In genomic region chr7:141206182-141206937, GRCm38 (mm10) we compare ENCODE assay signal across 29 mouse cellular contexts. TPM values are rescaled to one million over a fixed set of nuclear protein-coding genes. Genes with fewer than 3 reads are reported as not detected.
A peak's percentile ranks its signal among the peaks of the same experiment; 100 is the strongest.
DNase-seq lines count a peak whose midpoint lies in the region; ATAC-seq and TF ChIP-seq lines count a peak whose summit lies in the region.
"Had no signal": no experiment of that assay in that cellular context is flagged by ENCODE, and none has a peak within 500 bp of the region (broad histone marks: within the 10 kb centered on the region; RNA-seq: fewer than 3 reads in every experiment).

No protein-coding gene starts in this region.

- no peak overlapping the region for H3K4me3 ChIP-seq in hindbrain, embryonic 10.5 days
- no peak overlapping the region for H3K4me3 ChIP-seq in hindbrain, embryonic 12.5 days
- no peak overlapping the region for H3K4me3 ChIP-seq in embryonic facial prominence, embryonic 10.5 days
- no peak overlapping the region for H3K4me3 ChIP-seq in liver, embryonic 11.5 days (ENCODE audit: low read depth, low read length)
- H3K4me3 ChIP-seq in liver, embryonic 16.5 days (ENCODE audit: low read depth, low read length) = no peak overlapping the region
- no peak overlapping the region for H3K4me3 ChIP-seq in lung, postnatal 0 days (ENCODE audit: low read depth, low read length)
- no peak overlapping the region for H3K4me3 ChIP-seq in midbrain, embryonic 13.5 days (replicated peaks)
- H3K4me3 ChIP-seq: embryonic facial prominence, embryonic 13.5 days; forebrain, embryonic 10.5 days; forebrain, embryonic 15.5 days; intestine, embryonic 15.5 days; limb, embryonic 12.5 days; midbrain, embryonic 10.5 days; myocyte; neural tube, embryonic 12.5 days had no signal

- H3K4me2 ChIP-seq in hindbrain, embryonic 12.5 days (replicated peaks) = no peak overlapping the region
- H3K4me2 ChIP-seq in liver, embryonic 11.5 days = no peak overlapping the region
- no peak overlapping the region for H3K4me2 ChIP-seq in liver, embryonic 16.5 days (ENCODE audit: low read depth, low read length)
- no peak overlapping the region for H3K4me2 ChIP-seq in lung, postnatal 0 days (replicated peaks; ENCODE audit: low read depth, low read length)
- H3K4me2 ChIP-seq in midbrain, embryonic 13.5 days (replicated peaks) = no peak overlapping the region
- H3K4me2 ChIP-seq: embryonic facial prominence, embryonic 13.5 days; forebrain, embryonic 15.5 days; intestine, embryonic 15.5 days; limb, embryonic 12.5 days; neural tube, embryonic 12.5 days had no signal

- H3K27ac ChIP-seq in hindbrain, embryonic 10.5 days = 0 out of 2 replicates have a peak overlapping the region, but pooled peaks have one; percentile 8
- no peak overlapping the region for H3K27ac ChIP-seq in hindbrain, embryonic 12.5 days
- H3K27ac ChIP-seq in embryonic facial prominence, embryonic 10.5 days (replicated peaks) = 0 out of 2 replicates have a peak overlapping the region, but pooled peaks have one; percentile 8
- 0 out of 2 replicates have a peak overlapping the region, but pooled peaks have one; percentile 2 for H3K27ac ChIP-seq in liver, embryonic 11.5 days (ENCODE audit: low read depth, low read length)
- H3K27ac ChIP-seq in liver, embryonic 16.5 days (ENCODE audit: low read length) = peak overlapping the region; percentile 40
- no peak overlapping the region for H3K27ac ChIP-seq in lung, postnatal 0 days (ENCODE audit: low read length)
- H3K27ac ChIP-seq in midbrain, embryonic 13.5 days = no peak overlapping the region
- H3K27ac ChIP-seq: embryonic facial prominence, embryonic 13.5 days; forebrain, embryonic 15.5 days; intestine, embryonic 15.5 days; limb, embryonic 12.5 days; macrophage; midbrain, embryonic 10.5 days; neural tube, embryonic 12.5 days had no signal

- 92% methylated on average over 18 of the region's 18 CpGs for WGBS in hindbrain, embryonic 10.5 days
- WGBS in hindbrain, embryonic 12.5 days = 97% methylated on average over 18 of the region's 18 CpGs
- WGBS in embryonic facial prominence, embryonic 10.5 days = 90% methylated on average over 18 of the region's 18 CpGs
- 80% methylated on average over 18 of the region's 18 CpGs for WGBS in liver, embryonic 11.5 days
- WGBS in liver, embryonic 16.5 days (ENCODE audit: insufficient replicate concordance) = 78% methylated on average over 18 of the region's 18 CpGs
- WGBS in lung, postnatal 0 days = 89% methylated on average over 18 of the region's 18 CpGs
- WGBS in midbrain, embryonic 13.5 days = 93% methylated on average over 18 of the region's 18 CpGs

- no peak overlapping the region for H3K9ac ChIP-seq in hindbrain, embryonic 12.5 days
- no peak overlapping the region for H3K9ac ChIP-seq in liver, embryonic 11.5 days (ENCODE audit: low read depth, low read length)
- H3K9ac ChIP-seq in liver, embryonic 16.5 days (ENCODE audit: low read depth, low read length) = 0 out of 2 replicates have a peak overlapping the region, but pooled peaks have one; percentile 33
- no peak overlapping the region for H3K9ac ChIP-seq in lung, postnatal 0 days (replicated peaks; ENCODE audit: low read depth)
- no peak overlapping the region for H3K9ac ChIP-seq in midbrain, embryonic 13.5 days (replicated peaks)
- H3K9ac ChIP-seq: embryonic facial prominence, embryonic 13.5 days; forebrain, embryonic 15.5 days; intestine, embryonic 15.5 days; limb, embryonic 12.5 days; neural tube, embryonic 12.5 days had no signal

- H3K36me3 ChIP-seq in hindbrain, embryonic 10.5 days = peaks cover 8% of the 10 kb centered on the region; the same call in 1 of the 2 replicates
- H3K36me3 ChIP-seq in hindbrain, embryonic 12.5 days = 0 out of 2 replicates have a peak, but pooled peaks cover 2% of the 10 kb centered on the region
- peaks cover 8% of the 10 kb centered on the region; the same call in 1 of the 2 replicates for H3K36me3 ChIP-seq in embryonic facial prominence, embryonic 10.5 days (replicated peaks)
- no peaks in the 10 kb centered on the region for H3K36me3 ChIP-seq in liver, embryonic 11.5 days (ENCODE audit: control insufficient read depth, insufficient read depth, low read length)
- H3K36me3 ChIP-seq in liver, embryonic 16.5 days (ENCODE audit: control insufficient read depth, insufficient read depth) = no peaks in the 10 kb centered on the region
- no peaks in the 10 kb centered on the region for H3K36me3 ChIP-seq in lung, postnatal 0 days (ENCODE audit: insufficient read depth, low read length)
- H3K36me3 ChIP-seq in midbrain, embryonic 13.5 days = 0 out of 2 replicates have a peak, but pooled peaks cover 3% of the 10 kb centered on the region
- H3K36me3 ChIP-seq: embryonic facial prominence, embryonic 13.5 days; forebrain, embryonic 10.5 days; forebrain, embryonic 15.5 days; intestine, embryonic 15.5 days; midbrain, embryonic 10.5 days; neural tube, embryonic 12.5 days had no signal

- no peaks in the 10 kb centered on the region for H3K9me3 ChIP-seq in hindbrain, embryonic 10.5 days
- H3K9me3 ChIP-seq in hindbrain, embryonic 12.5 days (replicated peaks) = no peaks in the 10 kb centered on the region
- no peaks in the 10 kb centered on the region for H3K9me3 ChIP-seq in embryonic facial prominence, embryonic 10.5 days
- no peaks in the 10 kb centered on the region for H3K9me3 ChIP-seq in liver, embryonic 11.5 days (ENCODE audit: control insufficient read depth, low read length)
- no peaks in the 10 kb centered on the region for H3K9me3 ChIP-seq in liver, embryonic 16.5 days (replicated peaks; ENCODE audit: control insufficient read depth, low read length)
- H3K9me3 ChIP-seq in lung, postnatal 0 days (ENCODE audit: low read length) = no peaks in the 10 kb centered on the region
- no peaks in the 10 kb centered on the region for H3K9me3 ChIP-seq in midbrain, embryonic 13.5 days
- H3K9me3 ChIP-seq: embryonic facial prominence, embryonic 13.5 days; forebrain, embryonic 10.5 days; forebrain, embryonic 15.5 days; intestine, embryonic 15.5 days; limb, embryonic 12.5 days; midbrain, embryonic 10.5 days; neural tube, embryonic 12.5 days had no signal

- no peak for DNase-seq in hindbrain, embryonic 10.5 days (ENCODE audit: low spot score)
- no peak for DNase-seq in embryonic facial prominence, embryonic 10.5 days (ENCODE audit: low spot score)
- DNase-seq in liver, embryonic 11.5 days (ENCODE audit: low spot score) = no peak
- DNase-seq in lung, postnatal 0 days (ENCODE audit: low spot score) = no peak
- DNase-seq: adrenal gland, postnatal 25 days; cerebellum, adult 11-12 months; cerebellum, adult 9-11 months; embryo, embryonic 11 days; heart, postnatal 4 days; kidney, adult 9 months; kidney, postnatal 10 days; layer of hippocampus, postnatal 36 days; lung, adult 18-20 months; lung, postnatal 10 days; right cerebral cortex, adult 18-20 months had no signal

- H3K27me3 ChIP-seq in hindbrain, embryonic 10.5 days (ENCODE audit: insufficient read depth, poor library complexity, severe bottlenecking) = no peaks in the 10 kb centered on the region
- no peaks in the 10 kb centered on the region for H3K27me3 ChIP-seq in hindbrain, embryonic 12.5 days
- no peaks in the 10 kb centered on the region for H3K27me3 ChIP-seq in embryonic facial prominence, embryonic 10.5 days (replicated peaks; ENCODE audit: low read depth, poor library complexity, severe bottlenecking)
- peaks cover 5% of the 10 kb centered on the region; the same call in 1 of the 2 replicates for H3K27me3 ChIP-seq in liver, embryonic 11.5 days (replicated peaks; ENCODE audit: control insufficient read depth, insufficient read depth, low read length)
- no peaks in the 10 kb centered on the region for H3K27me3 ChIP-seq in liver, embryonic 16.5 days (ENCODE audit: control insufficient read depth, insufficient read depth, low read depth, low read length)
- H3K27me3 ChIP-seq in lung, postnatal 0 days (replicated peaks; ENCODE audit: insufficient read depth, low read length) = 0 out of 2 replicates have a peak, but pooled peaks cover 3% of the 10 kb centered on the region
- H3K27me3 ChIP-seq in midbrain, embryonic 13.5 days = no peaks in the 10 kb centered on the region
- H3K27me3 ChIP-seq: embryonic facial prominence, embryonic 13.5 days; forebrain, embryonic 15.5 days; intestine, embryonic 15.5 days; limb, embryonic 12.5 days; neural tube, embryonic 12.5 days had no signal

- H3K4me1 ChIP-seq in hindbrain, embryonic 10.5 days (replicated peaks) = peaks cover 13% of the 10 kb centered on the region
- no peaks in the 10 kb centered on the region for H3K4me1 ChIP-seq in hindbrain, embryonic 12.5 days
- H3K4me1 ChIP-seq in embryonic facial prominence, embryonic 10.5 days = 0 out of 2 replicates have a peak, but pooled peaks cover 3% of the 10 kb centered on the region
- peaks cover 42% of the 10 kb centered on the region for H3K4me1 ChIP-seq in liver, embryonic 11.5 days (replicated peaks; ENCODE audit: control insufficient read depth, insufficient read depth, low read length)
- peaks cover 56% of the 10 kb centered on the region for H3K4me1 ChIP-seq in liver, embryonic 16.5 days (ENCODE audit: control insufficient read depth, low read depth, low read length)
- H3K4me1 ChIP-seq in lung, postnatal 0 days (ENCODE audit: insufficient read depth, low read depth, low read length) = no peaks in the 10 kb centered on the region
- no peaks in the 10 kb centered on the region for H3K4me1 ChIP-seq in midbrain, embryonic 13.5 days (replicated peaks)
- H3K4me1 ChIP-seq: embryonic facial prominence, embryonic 13.5 days; forebrain, embryonic 15.5 days; limb, embryonic 12.5 days; neural tube, embryonic 12.5 days had no signal

- ATAC-seq in hindbrain, embryonic 12.5 days (ENCODE audit: low FRiP score) = no peak
- ATAC-seq in liver, embryonic 11.5 days (replicated peaks; ENCODE audit: low FRiP score) = peak; percentile 74
- peak; percentile 45 for ATAC-seq in liver, embryonic 16.5 days (ENCODE audit: low read depth)
- ATAC-seq in lung, postnatal 0 days = no peak
- ATAC-seq in midbrain, embryonic 13.5 days = no peak
- ATAC-seq: CD4-positive, CD25-positive, alpha-beta regulatory T cell, adult 4 months; forebrain, embryonic 15.5 days; hindbrain, embryonic 16.5 days; intestine, embryonic 15.5 days had no signal

- TF ChIP-seq EP300 in lung, postnatal 0 days (IDR thresholded peaks at IDR 0.05) = no peak

- TF ChIP-seq CTCF in lung, postnatal 0 days (IDR thresholded peaks at IDR 0.05) = no peak

RNA-seq across cellular contexts. Expression of gene Lmntd2, which starts 7.5 kb away (rescaled TPM):
- 3.9 and 4.0 TPM in 2 replicates for polyA plus RNA-seq in hindbrain, embryonic 10.5 days (2016; fragmentation: Nextera tagmentation; extraction: Ambion mirVana)
- polyA plus RNA-seq in hindbrain, embryonic 12.5 days (2016; fragmentation: Nextera tagmentation; extraction: Ambion mirVana) = 3.3 and 3.9 TPM in 2 replicates
- polyA plus RNA-seq in embryonic facial prominence, embryonic 10.5 days (2016; fragmentation: Nextera tagmentation; extraction: Ambion mirVana) = 4.9 and 5.3 TPM in 2 replicates
- 1.8 and 2.6 TPM in 2 replicates for polyA plus RNA-seq in liver, embryonic 11.5 days (2014; fragmentation: Nextera tagmentation; extraction: Ambion mirVana)
- 0.80 and 0.84 TPM in 2 replicates for polyA plus RNA-seq in liver, embryonic 16.5 days (2015; fragmentation: Nextera tagmentation; extraction: Ambion mirVana)
- 0.97 and 1.0 TPM in 2 replicates for polyA plus RNA-seq in lung, postnatal 0 days (2015; fragmentation: Nextera tagmentation; extraction: Ambion mirVana)
- 1.8 and 2.1 TPM in 2 replicates for polyA plus RNA-seq in midbrain, embryonic 13.5 days (2015; fragmentation: Nextera tagmentation; extraction: Ambion mirVana)
- polyA plus RNA-seq: macrophage had no signal

RNA-seq across cellular contexts. Expression of gene Rassf7, which starts 9.3 kb away (rescaled TPM):
- 58.5 and 59.0 TPM in 2 replicates for polyA plus RNA-seq in hindbrain, embryonic 10.5 days (2016; fragmentation: Nextera tagmentation; extraction: Ambion mirVana)
- 34.7 and 35.6 TPM in 2 replicates for polyA plus RNA-seq in hindbrain, embryonic 12.5 days (2016; fragmentation: Nextera tagmentation; extraction: Ambion mirVana)
- polyA plus RNA-seq in embryonic facial prominence, embryonic 10.5 days (2016; fragmentation: Nextera tagmentation; extraction: Ambion mirVana) = 54.5 and 56.0 TPM in 2 replicates
- polyA plus RNA-seq in liver, embryonic 11.5 days (2014; fragmentation: Nextera tagmentation; extraction: Ambion mirVana) = 35.1 TPM in 2 replicates
- polyA plus RNA-seq in liver, embryonic 16.5 days (2015; fragmentation: Nextera tagmentation; extraction: Ambion mirVana) = 23.9 and 26.4 TPM in 2 replicates
- 93.6 and 98.7 TPM in 2 replicates for polyA plus RNA-seq in lung, postnatal 0 days (2015; fragmentation: Nextera tagmentation; extraction: Ambion mirVana)
- polyA plus RNA-seq in midbrain, embryonic 13.5 days (2015; fragmentation: Nextera tagmentation; extraction: Ambion mirVana) = 30.9 and 34.2 TPM in 2 replicates

RNA-seq across cellular contexts. Expression of gene Lrrc56, which starts 12.4 kb away (rescaled TPM):
- 14.9 and 17.3 TPM in 2 replicates for polyA plus RNA-seq in hindbrain, embryonic 10.5 days (2016; fragmentation: Nextera tagmentation; extraction: Ambion mirVana)
- 10.8 and 12.2 TPM in 2 replicates for polyA plus RNA-seq in hindbrain, embryonic 12.5 days (2016; fragmentation: Nextera tagmentation; extraction: Ambion mirVana)
- 15.1 and 18.1 TPM in 2 replicates for polyA plus RNA-seq in embryonic facial prominence, embryonic 10.5 days (2016; fragmentation: Nextera tagmentation; extraction: Ambion mirVana)
- 20.8 and 20.9 TPM in 2 replicates for polyA plus RNA-seq in liver, embryonic 11.5 days (2014; fragmentation: Nextera tagmentation; extraction: Ambion mirVana)
- 8.3 and 9.5 TPM in 2 replicates for polyA plus RNA-seq in liver, embryonic 16.5 days (2015; fragmentation: Nextera tagmentation; extraction: Ambion mirVana)
- 6.8 and 7.4 TPM in 2 replicates for polyA plus RNA-seq in lung, postnatal 0 days (2015; fragmentation: Nextera tagmentation; extraction: Ambion mirVana)
- polyA plus RNA-seq in midbrain, embryonic 13.5 days (2015; fragmentation: Nextera tagmentation; extraction: Ambion mirVana) = 13.9 and 15.6 TPM in 2 replicates

RNA-seq across cellular contexts. Expression of gene Hras, which starts 12.6 kb away (rescaled TPM):
- polyA plus RNA-seq in hindbrain, embryonic 10.5 days (2016; fragmentation: Nextera tagmentation; extraction: Ambion mirVana) = 96.8 and 115 TPM in 2 replicates
- 95.1 and 103 TPM in 2 replicates for polyA plus RNA-seq in hindbrain, embryonic 12.5 days (2016; fragmentation: Nextera tagmentation; extraction: Ambion mirVana)
- 94.3 and 94.9 TPM in 2 replicates for polyA plus RNA-seq in embryonic facial prominence, embryonic 10.5 days (2016; fragmentation: Nextera tagmentation; extraction: Ambion mirVana)
- polyA plus RNA-seq in liver, embryonic 11.5 days (2014; fragmentation: Nextera tagmentation; extraction: Ambion mirVana) = 112 and 118 TPM in 2 replicates
- polyA plus RNA-seq in liver, embryonic 16.5 days (2015; fragmentation: Nextera tagmentation; extraction: Ambion mirVana) = 35.3 and 40.1 TPM in 2 replicates
- 121 and 126 TPM in 2 replicates for polyA plus RNA-seq in lung, postnatal 0 days (2015; fragmentation: Nextera tagmentation; extraction: Ambion mirVana)
- 86.4 and 114 TPM in 2 replicates for polyA plus RNA-seq in midbrain, embryonic 13.5 days (2015; fragmentation: Nextera tagmentation; extraction: Ambion mirVana)

RNA-seq across cellular contexts. Expression of gene Phrf1, which starts 22.2 kb away (rescaled TPM):
- 106 and 108 TPM in 2 replicates for polyA plus RNA-seq in hindbrain, embryonic 10.5 days (2016; fragmentation: Nextera tagmentation; extraction: Ambion mirVana)
- 95.5 and 99.3 TPM in 2 replicates for polyA plus RNA-seq in hindbrain, embryonic 12.5 days (2016; fragmentation: Nextera tagmentation; extraction: Ambion mirVana)
- polyA plus RNA-seq in embryonic facial prominence, embryonic 10.5 days (2016; fragmentation: Nextera tagmentation; extraction: Ambion mirVana) = 114 and 124 TPM in 2 replicates
- polyA plus RNA-seq in liver, embryonic 11.5 days (2014; fragmentation: Nextera tagmentation; extraction: Ambion mirVana) = 70.9 and 81.0 TPM in 2 replicates
- polyA plus RNA-seq in liver, embryonic 16.5 days (2015; fragmentation: Nextera tagmentation; extraction: Ambion mirVana) = 23.8 and 28.5 TPM in 2 replicates
- polyA plus RNA-seq in lung, postnatal 0 days (2015; fragmentation: Nextera tagmentation; extraction: Ambion mirVana) = 26.6 and 32.0 TPM in 2 replicates
- 86.9 and 95.0 TPM in 2 replicates for polyA plus RNA-seq in midbrain, embryonic 13.5 days (2015; fragmentation: Nextera tagmentation; extraction: Ambion mirVana)

Comparison
In these comparisons a context has a peak if more than half of its experiments do, and no peak if none do; other contexts are left out.
1. H3K27ac ChIP-seq: peak in hindbrain, embryonic 10.5 days (single experiment), embryonic facial prominence, embryonic 10.5 days (single experiment), liver, embryonic 11.5 days (single experiment) and liver, embryonic 16.5 days (single experiment); none in hindbrain, embryonic 12.5 days (single experiment), lung, postnatal 0 days (single experiment) and midbrain, embryonic 13.5 days (single experiment).
2. ATAC-seq: peak in liver, embryonic 11.5 days (single experiment) and liver, embryonic 16.5 days (single experiment); none in hindbrain, embryonic 12.5 days (single experiment), lung, postnatal 0 days (single experiment) and midbrain, embryonic 13.5 days (single experiment).